Mouse (Mus musculus) midbrain, embryonic 14.5 days (tissue): Measurements from ENCODE around the gene Pnmal2. TPM values are rescaled to one million over a fixed set of nuclear protein-coding genes. Genes with fewer than 3 reads are reported as not detected.

Experiments used
- ATAC-seq: fragments of 200-750 bp; cut with Nextera tagmentation; 2 replicates; pipeline ENCODE4 v1.8.0; 2017; ENCODE audit warnings: moderate number of reproducible peaks, moderate library complexity; ENCODE audit not compliant: low FRiP score, low TSS enrichment
- DNase-seq: peaks from one replicate; pipeline ENCODE4 v3.0.0-alpha.2; 2015
- H3K27ac ChIP-seq: fragments of 300-500 bp; sonication (generic); replicated peaks from 2 replicates; pipeline ENCODE4 v1.5.1; 2014; ENCODE audit warnings: mild to moderate bottlenecking, low read depth, low read length, moderate library complexity
- H3K27me3 ChIP-seq: fragments of 300-500 bp; sonication (generic); 2 replicates; pipeline ENCODE4 v1.6.1; 2014; ENCODE audit warnings: low read length, control low read depth, mixed read lengths; ENCODE audit not compliant: control insufficient read depth, insufficient read depth
- H3K36me3 ChIP-seq: fragments of 300-500 bp; sonication (generic); 2 replicates; pipeline ENCODE4 v1.6.1; 2014; ENCODE audit warnings: low read length, control low read depth; ENCODE audit not compliant: control insufficient read depth, insufficient read depth
- H3K4me1 ChIP-seq: fragments of 300-500 bp; sonication (generic); 2 replicates; pipeline ENCODE4 v1.6.1; 2014; ENCODE audit warnings: mild to moderate bottlenecking, antibody characterized with exemption, low read length, control low read depth; ENCODE audit not compliant: control insufficient read depth, insufficient read depth
- H3K4me2 ChIP-seq: fragments of 300-500 bp; sonication (generic); 2 replicates; pipeline ENCODE4 v1.6.1; 2014; ENCODE audit warnings: mild to moderate bottlenecking, low read length, moderate library complexity
- H3K4me3 ChIP-seq: fragments of 300-500 bp; sonication (generic); replicated peaks from 2 replicates; pipeline ENCODE4 v1.5.1; 2014; ENCODE audit warnings: low read depth, low read length
- H3K9ac ChIP-seq: fragments of 300-500 bp; sonication (generic); replicated peaks from 2 replicates; pipeline ENCODE4 v1.6.1; 2014; ENCODE audit warnings: mild to moderate bottlenecking, low read length, moderate library complexity
- H3K9me3 ChIP-seq: fragments of 300-500 bp; sonication (generic); 2 replicates; pipeline ENCODE4 v1.6.1; 2016; ENCODE audit warnings: low read length, control low read depth, mixed read lengths; ENCODE audit not compliant: control insufficient read depth
- WGBS: fragments of 180-500 bp; shearing (Covaris S2); extraction: QIAGEN DNeasy Blood & Tissue Kit; methylation state at CpG from one replicate; pipeline ENCODE4 v1.1.7; 2014; 5-methylcytosine and 5-hydroxymethylcytosine counted together
- polyA plus RNA-seq: library from polyadenylated mRNA; unstranded; fragments of >200 nt; fragmentation: Nextera tagmentation; extraction: Ambion mirVana; gene quantifications from 2 replicates; pipeline ENCODE4 v1.2.1, GENCODE M21; 2014

The Pnmal2 gene
- 115 and 116 TPM in 2 replicates for polyA plus RNA-seq

DNA sequence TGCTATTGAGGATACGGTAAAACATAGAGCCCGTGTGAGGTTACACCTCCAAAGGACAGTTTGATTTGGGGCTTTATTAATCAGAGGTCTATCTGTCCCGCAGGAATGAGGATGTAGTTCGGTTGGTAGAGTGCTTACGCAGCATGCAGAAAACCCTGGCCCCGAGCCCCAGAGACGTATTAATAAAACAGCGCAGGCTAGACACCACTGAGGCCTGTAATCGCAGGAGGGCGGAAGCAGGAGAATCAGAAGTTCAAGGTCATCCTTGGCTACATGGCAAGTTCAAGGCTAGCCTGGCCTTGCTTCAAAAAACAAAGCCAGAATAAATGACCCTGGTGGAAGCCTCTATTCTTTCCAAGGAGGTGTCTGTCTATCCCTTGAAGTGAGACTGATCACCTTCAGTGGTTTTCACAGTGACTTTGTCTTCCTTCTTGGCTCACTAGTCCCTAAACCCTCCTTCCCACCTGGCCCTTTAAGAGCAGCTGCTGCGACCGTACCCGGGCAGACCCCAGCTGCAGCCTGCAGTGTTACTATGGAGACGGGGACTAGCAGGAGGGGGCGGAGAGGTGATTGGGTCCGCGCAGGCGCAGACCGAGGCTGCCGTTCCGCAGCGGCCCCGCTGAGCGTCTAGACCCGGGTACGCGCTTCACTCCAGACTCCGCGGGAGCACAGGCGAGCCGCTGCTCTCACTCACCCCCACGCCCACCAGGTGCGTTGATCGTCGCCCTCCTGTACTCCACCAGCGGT, at the start of gene Pnmal2:
TSS of gene Pnmal2 (plus strand) at position 622 of the 747 bp plus-strand sequence.
- 11% methylated on average over 36 of the region's 36 CpGs for WGBS
- H3K27ac ChIP-seq: peak within 1 kb of the TSS; percentile 97
- H3K9ac ChIP-seq: peak within 1 kb of the TSS; percentile 94
- H3K36me3 ChIP-seq: peaks cover 8% of the 10 kb centered on the region
- peak; percentile 90 for ATAC-seq
- peaks cover 77% of the 10 kb centered on the region for H3K4me1 ChIP-seq
- peak; percentile 97 for DNase-seq
- no peaks in the 10 kb centered on the region for H3K9me3 ChIP-seq
- H3K4me3 ChIP-seq: peak within 1 kb of the TSS; percentile 80
- H3K4me2 ChIP-seq: peak within 1 kb of the TSS; percentile 96
- H3K27me3 ChIP-seq: no peaks in the 10 kb centered on the region

DNA sequence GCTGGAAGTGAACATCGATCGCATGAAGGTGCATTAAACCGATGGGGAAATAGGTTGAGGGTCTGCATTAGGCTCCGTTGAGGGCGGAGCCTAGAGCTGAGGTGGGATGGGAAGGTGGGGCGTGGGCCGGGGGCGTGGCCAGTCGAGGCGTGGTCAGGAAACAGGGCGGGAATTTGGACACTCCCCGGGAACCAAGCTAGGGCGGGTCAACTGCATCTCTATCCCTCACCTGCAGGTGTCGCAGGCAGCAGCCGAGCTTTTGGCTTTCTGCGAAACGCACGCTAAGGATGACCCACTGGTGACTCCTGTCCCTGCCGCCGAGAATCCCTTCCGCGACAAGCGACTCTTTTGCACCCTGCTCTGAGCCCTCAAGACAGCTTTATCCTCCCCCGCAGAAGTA, 49.5 kb upstream of the Pnmal2 start:
- ATAC-seq: peak; percentile 59
- DNase-seq: peak; percentile 85
- Histone ChIP-seq H3K27ac (peak overlapping the region; percentile 63), H3K9ac (no peak overlapping the region; the same call in 1 of the 2 replicates), H3K9me3 (no peaks in the 10 kb centered on the region), H3K4me1 (peaks cover 11% of the 10 kb centered on the region; the same call in 1 of the 2 replicates), H3K36me3 (no peaks in the 10 kb centered on the region), H3K4me2 (peak overlapping the region; percentile 46), H3K4me3 (peak overlapping the region; percentile 9; the same call in 1 of the 2 replicates), H3K27me3 (0 out of 2 replicates have a peak, but pooled peaks cover 8% of the 10 kb centered on the region)
- under 1% methylated on average over 24 of the region's 24 CpGs for WGBS

DNA sequence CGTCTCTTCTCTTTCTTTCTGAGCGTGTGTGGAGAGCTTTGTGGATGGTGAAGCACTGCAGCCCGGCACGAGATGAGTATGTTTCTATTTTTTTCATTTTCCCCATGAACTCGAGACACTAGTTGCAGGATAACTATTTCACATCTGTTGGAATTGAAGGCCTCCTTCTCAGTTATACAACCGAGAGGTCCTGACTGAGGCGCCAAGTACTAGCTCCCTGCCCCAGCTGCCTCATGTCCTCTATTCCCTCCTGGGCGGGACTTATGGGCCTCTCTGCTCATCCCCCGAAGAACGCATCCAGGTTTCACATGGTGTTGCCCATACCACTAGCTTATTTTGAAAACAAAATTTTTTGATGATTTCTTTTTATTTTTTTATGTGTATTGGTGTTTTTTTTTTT, 49.0 kb upstream of the Pnmal2 start:
- Histone ChIP-seq H3K9me3 (no peaks in the 10 kb centered on the region), H3K27me3 (0 out of 2 replicates have a peak, but pooled peaks cover 8% of the 10 kb centered on the region), H3K36me3 (no peaks in the 10 kb centered on the region), H3K4me2 (peak overlapping the region; percentile 46), H3K27ac (no peak overlapping the region), H3K4me1 (peaks cover 13% of the 10 kb centered on the region), H3K4me3 (0 out of 2 replicates have a peak overlapping the region, but pooled peaks have one; percentile 9), H3K9ac (no peak overlapping the region)
- ATAC-seq: no peak
- DNase-seq: no peak
- 25% methylated on average over 10 of the region's 10 CpGs for WGBS

DNA sequence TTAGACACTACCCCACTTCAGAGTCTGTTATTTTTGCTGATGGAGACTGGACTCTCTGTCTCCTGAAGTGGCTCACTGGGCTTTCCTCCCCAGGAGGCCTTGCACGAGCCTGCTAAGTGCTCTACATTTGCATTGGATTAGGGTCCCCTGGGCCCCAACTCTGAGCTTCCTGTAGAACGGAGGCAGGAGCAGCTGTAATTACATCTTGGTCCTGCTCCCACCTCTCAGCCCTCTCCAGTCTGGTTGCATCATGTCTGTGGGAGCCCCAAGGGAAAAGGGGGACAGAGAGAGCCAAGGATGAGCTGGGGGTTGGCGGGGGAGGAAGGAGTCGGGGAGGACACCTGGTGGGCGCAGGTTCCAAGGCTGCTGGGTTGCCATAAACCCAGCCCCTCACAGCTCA, 44.0 kb upstream of the Pnmal2 start:
- no peak overlapping the region for H3K4me2 ChIP-seq
- no peaks in the 10 kb centered on the region for H3K27me3 ChIP-seq
- H3K4me3 ChIP-seq: no peak overlapping the region
- WGBS: 8% methylated on average over 5 of the region's 5 CpGs
- no peak overlapping the region for H3K9ac ChIP-seq
- no peaks in the 10 kb centered on the region for H3K36me3 ChIP-seq
- H3K9me3 ChIP-seq: no peaks in the 10 kb centered on the region
- H3K27ac ChIP-seq: 0 out of 2 replicates have a peak overlapping the region, but pooled peaks have one; percentile 37
- H3K4me1 ChIP-seq: peaks cover 6% of the 10 kb centered on the region; the same call in 1 of the 2 replicates
- ATAC-seq: no peak
- DNase-seq: peak; percentile 57

DNA sequence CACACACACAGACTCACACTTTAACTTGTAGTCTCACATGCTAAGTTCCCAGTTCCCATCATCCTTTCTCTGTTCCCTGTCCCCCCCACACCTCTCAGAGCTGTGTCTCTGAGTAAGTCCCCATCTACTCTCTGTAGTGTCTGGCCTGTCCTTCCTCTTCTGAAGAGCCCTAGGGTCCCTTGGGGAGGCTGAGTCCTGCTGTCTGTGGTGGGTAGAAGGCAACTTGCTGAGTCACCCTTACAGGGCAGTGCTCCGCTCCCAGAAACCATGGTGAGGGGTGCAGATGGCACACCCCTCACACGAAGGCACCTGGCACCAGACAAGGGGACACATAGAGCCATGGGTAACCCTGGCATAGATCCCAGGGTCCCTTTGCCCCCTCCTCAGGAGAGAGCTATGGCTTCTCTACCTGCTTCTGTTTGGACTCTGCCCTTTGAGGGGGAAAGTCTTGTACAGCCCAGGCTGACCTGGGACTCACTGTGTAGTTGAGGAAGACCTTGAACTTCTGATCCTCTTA, 41.0 kb upstream of the Pnmal2 start:
- Histone ChIP-seq H3K27ac (no peak overlapping the region), H3K9me3 (no peaks in the 10 kb centered on the region), H3K27me3 (no peaks in the 10 kb centered on the region), H3K4me2 (no peak overlapping the region), H3K4me1 (peaks cover 10% of the 10 kb centered on the region; the same call in 1 of the 2 replicates), H3K4me3 (no peak overlapping the region), H3K36me3 (no peaks in the 10 kb centered on the region), H3K9ac (no peak overlapping the region)
- DNase-seq (no peak), ATAC-seq (no peak)
- WGBS: 78% methylated on average over 2 of the region's 2 CpGs

DNA sequence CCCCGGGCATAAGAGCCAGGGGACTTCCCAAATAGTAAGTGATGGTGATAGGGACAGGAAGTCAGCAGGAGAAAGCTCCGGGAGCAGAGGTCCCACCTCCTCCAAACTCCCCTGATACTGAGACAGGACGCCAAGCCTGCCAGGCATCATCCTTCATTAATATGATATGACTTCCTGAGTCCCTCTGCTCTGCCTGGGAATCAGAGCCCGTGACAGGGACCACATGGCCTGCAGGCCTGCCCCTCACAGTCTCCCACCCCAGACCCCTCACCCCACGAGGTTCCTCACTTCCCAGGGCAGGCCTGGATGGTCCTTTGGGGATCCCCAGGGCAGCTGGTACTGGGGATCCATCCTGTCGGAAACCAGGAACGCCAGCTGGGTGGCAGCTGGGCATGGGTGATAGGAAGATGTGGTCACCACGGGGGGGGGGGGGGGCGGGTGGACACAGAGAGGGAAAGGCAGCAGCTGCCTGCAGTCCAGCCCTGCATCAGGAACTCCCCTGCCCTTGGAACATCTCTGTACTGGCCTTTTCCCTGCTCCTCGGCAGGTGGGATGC, 40.3 kb upstream of the Pnmal2 start:
- no peak for ATAC-seq
- H3K4me1 ChIP-seq: peaks cover 10% of the 10 kb centered on the region; the same call in 1 of the 2 replicates
- 41% methylated on average over 9 of the region's 10 CpGs for WGBS

DNA sequence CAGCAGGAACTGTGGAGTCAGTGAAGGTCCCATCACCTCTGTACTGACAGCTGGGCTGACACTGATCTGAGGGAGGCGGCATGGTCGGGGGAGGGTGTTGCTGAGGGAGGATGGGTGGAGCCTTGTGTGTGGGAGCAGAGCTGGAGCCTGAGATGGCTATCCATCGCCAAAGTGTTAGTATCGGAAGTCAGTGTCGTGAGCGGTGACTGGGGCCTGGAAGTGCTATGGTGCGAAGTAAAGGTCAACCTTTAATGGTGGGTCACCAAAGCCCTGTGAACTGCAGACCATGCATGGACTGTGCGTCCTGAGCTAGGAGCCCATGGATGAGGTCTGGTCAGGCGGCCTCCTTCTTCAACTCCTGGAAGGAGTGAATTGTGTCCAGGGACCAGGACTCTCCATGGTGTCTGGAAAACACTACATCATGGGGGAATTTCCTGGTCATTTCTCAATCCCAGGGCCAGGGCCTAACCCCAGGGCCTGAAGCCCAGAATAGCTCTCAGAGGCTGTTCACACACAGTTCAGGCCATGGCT, 38.9 kb upstream of the Pnmal2 start:
- Histone ChIP-seq H3K9me3 (no peaks in the 10 kb centered on the region), H3K36me3 (no peaks in the 10 kb centered on the region), H3K9ac (no peak overlapping the region), H3K4me2 (no peak overlapping the region), H3K27me3 (no peaks in the 10 kb centered on the region), H3K27ac (no peak overlapping the region), H3K4me3 (no peak overlapping the region), H3K4me1 (peaks cover 8% of the 10 kb centered on the region; the same call in 1 of the 2 replicates)
- no peak for DNase-seq
- no peak for ATAC-seq
- WGBS: 56% methylated on average over 9 of the region's 9 CpGs

More for the DNA sequence above, 40.3 kb upstream of the Pnmal2 start:
- no peaks in the 10 kb centered on the region for H3K27me3 ChIP-seq
- H3K36me3 ChIP-seq: no peaks in the 10 kb centered on the region
- no peak overlapping the region for H3K4me2 ChIP-seq
- no peak for DNase-seq
- no peak overlapping the region for H3K4me3 ChIP-seq
- no peak overlapping the region for H3K9ac ChIP-seq
- no peak overlapping the region for H3K27ac ChIP-seq
- no peaks in the 10 kb centered on the region for H3K9me3 ChIP-seq

DNA sequence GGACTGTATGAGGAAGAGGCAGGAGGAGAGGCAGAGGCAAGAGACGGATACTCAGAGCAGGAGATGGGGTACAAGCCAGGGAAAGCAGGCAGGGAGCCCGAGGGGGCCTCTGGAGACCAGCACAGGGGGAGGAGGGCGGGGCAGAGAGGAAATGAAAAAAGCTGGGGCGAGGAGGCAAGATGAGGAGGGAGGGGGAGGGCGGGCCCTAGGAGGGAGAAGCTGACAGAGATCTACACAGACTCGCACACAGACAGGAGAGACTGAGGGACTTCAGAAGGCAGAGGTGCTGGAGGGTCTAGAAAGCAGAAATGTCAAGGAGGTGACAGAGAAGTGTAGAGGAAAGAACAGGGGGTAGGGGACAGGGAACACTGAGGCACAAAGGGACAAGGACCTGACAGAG, 38.2 kb upstream of the Pnmal2 start, which contains the start of gene Ptgir:
TSS of gene Ptgir (plus strand) at position 210 of the 400 bp plus-strand sequence.
- ATAC-seq (no peak), DNase-seq (no peak)
- no peaks in the 10 kb centered on the region for H3K9me3 ChIP-seq
- H3K36me3 ChIP-seq: no peaks in the 10 kb centered on the region
- H3K9ac ChIP-seq: no peak within 1 kb of the TSS
- no peaks in the 10 kb centered on the region for H3K27me3 ChIP-seq
- no peak within 1 kb of the TSS for H3K27ac ChIP-seq
- H3K4me3 ChIP-seq: no peak within 1 kb of the TSS
- WGBS: 7% methylated on average over 5 of the region's 6 CpGs
- H3K4me2 ChIP-seq: no peak within 1 kb of the TSS
- peaks cover 4% of the 10 kb centered on the region; the same call in 1 of the 2 replicates for H3K4me1 ChIP-seq
